Mouse (Mus musculus): ENCODE data around the gene Etfb.
"Not testable (repeated sequence)": the region's sequence is repeated elsewhere in the genome, so short reads cannot be mapped to it uniquely, and the experiment has no call there.

Etfb gene

DNA sequence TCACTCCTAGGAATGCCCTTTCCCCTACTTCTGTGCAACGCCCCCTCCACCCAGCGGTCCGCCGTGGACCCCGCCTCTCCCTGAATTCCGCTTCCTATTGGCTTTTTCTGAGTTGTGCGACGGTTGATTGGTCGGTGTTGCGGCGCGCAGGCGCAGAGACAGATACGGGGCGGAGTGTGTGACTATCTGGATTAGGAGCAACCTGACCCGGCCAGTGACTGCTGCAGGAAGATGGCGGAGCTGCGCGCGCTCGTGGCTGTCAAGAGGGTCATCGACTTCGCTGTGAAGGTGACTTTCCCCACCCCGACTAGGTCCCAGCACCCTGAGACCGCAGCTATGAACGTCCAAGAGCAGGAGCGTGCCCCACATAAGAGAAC, at the start of gene Etfb, which contains the start of gene Gm45233:
TSS of gene Etfb (plus strand) at position 167 of the 377 bp plus-strand sequence.
TSS of gene Gm45233 (plus strand) at position 212 of the 377 bp plus-strand sequence.
- DNase-seq (ENCODE audit: low spot score): peak; percentile 87

DNA sequence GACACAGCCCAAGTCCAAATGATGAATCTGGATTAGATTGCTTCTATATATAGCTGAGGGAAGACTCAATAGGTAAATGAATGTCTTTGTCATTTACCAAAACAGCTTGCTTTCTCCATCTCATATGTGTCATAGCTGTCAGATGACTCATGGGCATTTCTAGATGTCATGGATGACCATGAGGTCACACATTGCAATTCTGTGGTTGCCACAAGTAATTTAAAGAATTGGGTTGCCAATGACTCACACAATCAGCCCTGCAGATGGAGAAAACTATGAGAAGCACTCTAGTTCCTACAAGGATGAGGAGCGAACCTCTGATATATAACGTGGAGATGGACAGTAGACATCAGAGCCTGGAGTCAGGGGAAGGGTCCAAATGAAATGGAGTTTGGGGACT, 44.4 kb upstream of the Etfb start:
- DNase-seq (ENCODE audit: low spot score): no peak

GRCm38 (mm10) chr7:43402718-43403117, 41.2 kb upstream of the Etfb start:
- DNase-seq (ENCODE audit: low spot score): no peak

GRCm38 (mm10) chr7:43407573-43407972, 36.3 kb upstream of the Etfb start:
- no peak for DNase-seq (ENCODE audit: low spot score)

- no peak for DNase-seq (ENCODE audit: low spot score)
Observed at GRCm38 (mm10) chr7:43408131-43408553, 35.7 kb upstream of the Etfb start, which contains the start of gene Siglecg. Gene Siglecg (plus strand): TSS chr7:43408204.

GRCm38 (mm10) chr7:43409084-43409483, 34.8 kb upstream of the Etfb start:
- no peak for DNase-seq (ENCODE audit: low spot score)

DNA sequence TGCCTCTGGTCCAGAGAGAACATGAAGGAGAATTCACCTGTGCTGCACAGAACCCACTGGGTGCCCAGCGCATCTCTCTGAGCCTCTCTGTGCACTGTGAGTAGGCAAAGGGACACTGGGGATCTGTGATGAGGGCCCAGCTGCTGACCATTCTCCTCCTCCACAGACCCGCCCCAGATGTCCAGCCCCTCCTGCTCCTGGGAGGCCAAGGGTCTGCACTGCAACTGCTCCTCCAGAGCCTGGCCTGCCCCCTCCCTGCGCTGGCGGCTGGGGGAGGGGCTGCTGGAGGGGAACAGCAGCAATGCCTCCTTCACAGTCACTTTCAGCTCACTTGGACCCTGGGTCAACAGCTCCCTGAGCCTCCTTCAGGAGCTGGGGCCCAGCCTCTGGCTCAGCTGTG, 32.2 kb upstream of the Etfb start:
- DNase-seq (ENCODE audit: low spot score): not testable (repeated sequence)

DNA sequence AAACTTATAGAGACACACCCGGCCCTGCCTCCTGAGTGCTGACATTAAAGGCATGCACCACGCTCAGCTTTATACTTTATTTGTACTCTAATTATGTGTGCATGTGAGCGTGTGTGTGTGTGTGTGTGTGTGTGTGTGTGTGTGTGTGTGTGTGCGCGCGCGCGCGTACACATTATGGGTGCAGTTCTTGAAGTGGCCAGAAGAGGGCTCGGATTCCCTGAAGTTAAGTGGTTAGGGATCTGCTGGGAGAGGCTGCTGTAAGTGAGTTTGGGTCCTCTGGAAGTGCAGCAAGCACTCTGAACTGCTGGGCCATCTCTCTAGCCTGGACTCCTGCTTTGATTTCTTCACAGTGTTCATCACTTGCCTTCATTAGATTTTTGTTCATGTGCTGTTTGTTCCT, 26.6 kb upstream of the Etfb start:
- no peak for DNase-seq (ENCODE audit: low spot score)

DNA sequence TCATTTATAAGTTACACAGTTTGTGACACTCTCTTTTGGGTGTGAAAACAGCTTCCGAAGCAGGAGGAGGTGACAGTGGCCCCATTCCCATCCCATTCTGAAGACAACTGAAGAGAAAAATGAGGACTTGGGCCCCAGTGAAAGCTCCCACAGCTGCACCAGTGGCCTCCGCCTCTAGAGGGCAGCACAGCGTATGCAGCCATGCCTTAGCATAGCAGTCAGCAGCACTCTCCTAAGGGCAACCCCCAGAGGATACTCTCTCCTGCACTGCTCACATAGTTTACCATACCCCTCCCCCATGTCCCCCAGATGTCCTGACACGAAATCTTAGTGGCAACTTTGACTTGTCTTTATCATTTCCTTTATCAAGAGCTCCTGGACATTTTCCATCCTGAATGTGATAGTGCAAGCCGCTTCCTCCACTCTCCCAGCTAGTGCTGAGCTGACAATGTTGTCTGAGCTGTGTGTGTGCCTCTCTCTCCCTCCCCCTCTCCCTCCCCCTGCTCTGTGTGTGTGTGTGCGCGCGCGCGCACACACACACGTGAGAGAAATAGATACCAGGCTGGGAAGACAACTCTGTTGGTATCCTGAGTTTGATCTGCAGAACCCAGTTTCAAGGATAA, 20.8 kb upstream of the Etfb start:
- DNase-seq (ENCODE audit: low spot score): peak; percentile 79

- no peak for DNase-seq (ENCODE audit: low spot score)
Observed at GRCm38 (mm10) chr7:43423991-43424625, 19.8 kb upstream of the Etfb start.

DNA sequence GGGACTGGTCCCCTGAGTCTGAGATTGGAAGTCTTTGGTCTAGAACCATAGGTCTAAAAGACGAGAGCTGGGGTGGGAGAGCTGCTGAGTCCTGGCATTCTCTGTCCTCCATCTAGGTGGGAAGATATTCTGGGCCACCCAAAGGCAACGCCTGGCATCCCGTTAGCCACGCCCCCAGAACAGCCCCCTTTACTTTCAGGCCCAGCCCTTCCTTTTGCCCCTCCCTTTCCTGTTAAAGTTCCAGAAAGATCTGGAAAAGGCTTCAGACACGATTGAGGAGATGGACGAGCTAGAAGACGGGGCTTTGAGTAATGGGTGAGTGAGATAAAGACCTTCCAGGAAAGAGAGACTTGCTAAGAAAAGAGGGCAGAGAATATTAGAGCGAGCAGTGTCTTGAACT, 16.5 kb upstream of the Etfb start, which contains the start of gene Lim2:
TSS of gene Lim2 (plus strand) at position 265 of the 400 bp plus-strand sequence.
- no peak for DNase-seq (ENCODE audit: low spot score)

DNA sequence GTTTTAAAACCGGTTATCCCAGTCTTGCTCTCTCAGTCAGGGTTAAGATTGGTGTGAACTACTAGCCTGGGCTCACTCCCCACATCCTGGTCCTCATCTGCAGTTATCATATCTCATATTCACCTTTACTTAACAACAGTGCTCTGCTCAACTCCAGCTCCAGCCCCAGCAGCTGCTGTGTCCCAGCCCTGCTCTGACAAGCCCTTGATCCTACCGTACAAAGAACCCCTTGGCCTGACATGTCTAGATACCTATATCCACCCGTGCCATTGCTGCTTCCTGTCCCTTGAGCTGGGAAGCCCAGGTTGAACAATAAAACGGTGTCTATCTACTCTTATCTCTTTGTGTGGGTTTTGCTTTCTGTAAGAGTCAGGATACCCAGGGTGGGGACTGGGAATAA, 14.4 kb upstream of the Etfb start:
- no peak for DNase-seq (ENCODE audit: low spot score)

DNA sequence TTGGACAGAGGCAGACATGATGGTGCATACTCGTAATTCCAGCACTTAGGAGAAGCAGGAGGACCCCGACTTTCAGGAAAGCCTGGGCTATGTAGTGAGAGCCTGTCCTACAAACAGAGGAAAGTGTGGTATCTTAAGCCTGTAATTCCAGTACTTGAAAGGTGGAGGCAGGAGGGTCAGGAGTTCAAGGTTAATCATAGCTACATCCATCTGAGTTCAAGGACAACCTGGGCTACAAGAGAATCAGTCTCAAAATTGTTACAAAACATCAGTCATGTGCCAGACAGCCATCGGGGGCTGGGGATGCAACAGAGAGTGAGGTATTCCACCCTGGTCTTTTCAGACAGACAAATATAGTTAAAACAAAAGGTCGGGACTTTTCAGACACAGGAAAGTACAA, 11.0 kb upstream of the Etfb start:
- DNase-seq (ENCODE audit: low spot score): no peak

GRCm38 (mm10) chr7:43434676-43435075, 9.2 kb upstream of the Etfb start:
- no peak for DNase-seq (ENCODE audit: low spot score)

DNA sequence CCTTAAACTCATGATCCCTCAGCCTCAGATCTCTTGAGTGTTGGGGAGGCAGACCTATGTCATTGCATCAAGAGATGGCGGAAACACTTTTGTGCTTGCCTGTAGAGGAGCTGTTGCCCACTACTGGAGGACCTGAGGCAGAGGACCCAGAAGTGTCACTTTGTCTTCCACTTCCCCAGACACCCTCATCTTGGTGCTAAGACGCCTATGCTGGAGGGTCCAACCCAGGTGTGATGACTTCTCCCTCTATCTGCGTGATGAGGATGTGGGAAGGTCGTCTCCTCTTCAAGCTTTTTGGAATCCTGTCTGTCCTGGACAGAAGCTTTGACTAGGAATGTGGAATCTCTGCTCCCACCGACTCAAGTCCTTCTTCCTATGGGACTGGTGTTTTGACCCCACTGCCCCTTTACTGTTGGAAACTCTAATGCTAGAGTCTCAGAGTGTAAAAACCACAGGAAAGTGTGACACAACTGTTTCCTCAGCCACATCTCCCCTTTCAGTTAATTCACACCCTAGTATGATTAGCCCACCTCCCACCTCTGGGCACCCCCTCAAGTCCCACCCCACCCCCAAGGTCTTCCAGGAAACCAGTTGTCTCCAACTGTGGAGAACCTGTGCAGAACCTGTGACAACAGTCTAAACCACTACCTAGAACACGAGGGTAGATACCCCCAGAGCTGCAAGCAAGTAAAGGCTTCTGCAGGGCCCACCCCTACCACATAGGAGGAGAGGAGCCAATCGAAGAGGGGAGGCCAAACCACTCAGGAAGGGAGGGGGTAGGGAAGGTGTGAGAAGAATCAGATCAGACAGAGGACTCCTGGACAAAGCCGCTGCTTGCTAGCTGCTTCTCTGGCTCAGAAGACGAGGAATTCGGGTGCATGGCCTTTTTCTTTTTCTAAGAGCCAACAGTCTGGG, 7.3 kb upstream of the Etfb start, which contains the start of gene Nkg7:
TSS of gene Nkg7 (plus strand) at position 733 of the 915 bp plus-strand sequence.
- DNase-seq (ENCODE audit: low spot score): no peak

DNA sequence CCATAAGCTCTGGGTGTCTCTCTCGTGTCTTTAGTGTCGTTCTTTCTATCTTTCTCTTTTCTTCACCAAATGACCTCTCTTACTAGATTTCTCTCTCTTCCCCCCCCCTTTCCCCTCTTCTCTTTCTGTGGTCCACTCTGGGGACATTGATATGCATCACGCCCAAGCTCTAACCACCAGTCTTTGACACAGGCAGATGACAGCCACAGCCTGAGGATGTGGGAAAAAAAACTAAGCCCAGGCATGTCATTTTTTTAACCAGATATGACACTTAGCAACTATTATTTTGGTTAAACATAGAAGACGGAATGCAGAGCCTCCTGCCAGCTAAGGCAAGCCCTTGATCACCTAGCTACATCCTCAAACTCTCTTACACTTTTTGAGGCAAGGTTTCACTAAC, 5.3 kb upstream of the Etfb start:
- DNase-seq (ENCODE audit: low spot score): no peak

DNA sequence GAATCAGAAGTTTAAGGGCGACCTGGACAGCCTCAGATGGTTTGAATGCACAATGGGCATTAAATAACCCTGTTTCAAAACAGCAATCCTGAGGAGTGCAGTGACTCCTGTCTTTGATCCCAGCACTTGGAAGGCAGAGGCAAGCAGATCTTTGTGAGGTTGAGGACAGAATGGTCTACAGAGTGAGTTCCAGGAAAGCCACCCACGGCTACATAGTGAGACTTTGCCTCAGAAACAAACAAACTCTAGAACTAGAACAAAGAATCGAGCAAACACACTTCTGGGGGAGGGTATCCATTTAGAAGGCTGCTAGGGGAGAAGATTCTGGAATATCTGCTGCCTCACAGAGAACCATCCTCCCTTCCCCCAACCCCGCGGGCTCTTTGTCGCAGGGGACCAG, 3.4 kb upstream of the Etfb start, which contains the start of gene Cldnd2:
TSS of gene Cldnd2 (plus strand) at position 301 of the 400 bp plus-strand sequence.
- no peak for DNase-seq (ENCODE audit: low spot score)

DNA sequence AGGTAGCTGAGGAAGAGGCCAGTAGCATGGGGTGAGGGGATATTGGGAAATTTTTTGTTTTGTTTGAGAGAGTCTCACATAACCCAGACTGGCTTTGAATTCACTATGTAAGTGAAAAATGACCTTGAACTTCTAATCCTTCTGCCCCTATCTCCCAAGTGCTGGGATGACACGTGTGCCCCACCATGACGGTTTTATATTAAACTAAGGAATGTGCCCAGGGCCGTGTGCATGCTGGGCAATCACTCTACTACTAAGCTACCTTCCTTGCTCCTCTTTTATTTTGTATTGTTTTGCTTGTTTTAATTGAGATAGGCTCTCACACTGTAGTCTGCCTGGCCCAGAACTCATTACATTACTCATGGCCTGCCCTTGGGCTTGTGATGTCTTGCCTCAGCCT, 2.8 kb upstream of the Etfb start:
- no peak for DNase-seq (ENCODE audit: low spot score)

- no peak for DNase-seq (ENCODE audit: low spot score)
Observed at GRCm38 (mm10) chr7:43442684-43443083, 1.2 kb upstream of the Etfb start.

DNA sequence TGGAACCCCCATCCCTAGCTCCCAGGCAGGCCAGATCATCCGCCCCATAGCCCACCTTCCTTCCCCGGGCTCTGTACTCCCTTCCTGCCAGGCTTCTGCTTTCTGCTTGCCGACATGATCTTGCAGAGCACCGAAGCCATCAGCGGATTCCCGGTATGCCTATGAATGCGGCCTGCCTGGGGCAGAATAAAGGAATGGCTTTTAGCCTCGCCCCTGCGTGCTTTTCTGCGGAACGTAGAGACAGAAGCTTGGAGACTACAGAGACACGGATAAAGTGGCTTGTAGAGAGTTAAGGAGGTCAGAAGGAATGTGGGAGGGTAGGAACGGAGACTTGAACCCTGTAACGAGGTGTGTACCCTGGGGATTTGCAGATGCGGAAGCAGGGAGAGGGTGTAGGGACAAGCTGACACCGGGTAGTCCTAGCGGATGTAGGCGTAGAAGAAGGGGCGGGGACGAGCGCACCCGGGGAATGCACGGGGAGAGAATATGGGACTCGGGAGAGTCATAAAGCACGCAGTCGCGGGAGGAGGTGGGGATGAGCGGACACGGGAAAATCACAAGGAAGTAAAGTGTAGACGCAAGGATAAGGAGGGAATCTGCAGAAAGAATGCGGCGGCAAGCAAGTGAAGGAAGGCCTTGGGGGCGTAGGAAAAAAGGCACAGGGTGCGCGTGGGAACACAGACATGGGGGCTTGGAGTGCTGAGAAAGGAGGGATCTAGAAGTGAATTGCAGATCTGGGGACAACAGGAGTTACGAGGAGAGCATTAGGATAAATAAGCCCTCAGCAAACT, 562 bp upstream of the Etfb start:
- peak; percentile 66 for DNase-seq (ENCODE audit: low spot score)

GRCm38 (mm10) chr7:43447801-43448200, 3.9 kb downstream of the Etfb start:
- no peak for DNase-seq (ENCODE audit: low spot score)

GRCm38 (mm10) chr7:43448246-43448645, 4.4 kb downstream of the Etfb start:
- no peak for DNase-seq (ENCODE audit: low spot score)

All from ovary, postnatal 10 days (tissue).